Mouse (Mus musculus): ENCODE measurements around the gene Npas3. TPM values are rescaled to one million over a fixed set of nuclear protein-coding genes. Genes with fewer than 3 reads are reported as not detected.

Npas3 gene
- polyA plus RNA-seq, 1 experiment from 2014 or later = 23.2 TPM

DNA sequence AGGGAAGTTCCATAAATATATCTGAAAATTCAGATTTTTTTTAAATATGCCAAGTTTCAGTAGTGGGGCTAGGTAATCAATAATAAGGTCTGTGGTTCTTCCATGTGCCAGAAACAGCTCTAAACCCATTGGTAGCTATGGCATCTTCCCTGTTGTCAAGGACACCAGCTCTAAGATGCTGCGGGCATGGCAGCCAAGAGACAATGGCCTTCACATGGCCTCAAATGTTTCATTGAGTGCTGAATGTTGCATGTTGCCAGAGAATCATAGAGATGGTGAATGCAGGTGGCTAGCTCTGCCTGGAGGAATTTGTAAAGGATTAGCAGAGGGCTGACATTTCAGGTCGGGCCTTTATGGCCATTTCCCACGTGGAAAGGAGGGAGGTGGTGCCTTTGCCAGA, 595.1 kb downstream of the Npas3 start:
- no peak overlapping the region for H3K27ac ChIP-seq (replicated peaks)
- 25% methylated on average over 3 of the region's 3 CpGs for whole genome bisulfite sequencing
- no peak for ATAC-seq (ENCODE audit: low FRiP score)
- peaks cover 26% of the 10 kb centered on the region for H3K4me1 ChIP-seq
- no peaks in the 10 kb centered on the region for H3K9me3 ChIP-seq (replicated peaks)
- H3K9ac ChIP-seq (replicated peaks) = no peak overlapping the region
- no peaks in the 10 kb centered on the region for H3K27me3 ChIP-seq (replicated peaks)
- H3K4me2 ChIP-seq = no peak overlapping the region
- no peak overlapping the region for H3K4me3 ChIP-seq (replicated peaks)
- H3K36me3 ChIP-seq = no peaks in the 10 kb centered on the region

DNA sequence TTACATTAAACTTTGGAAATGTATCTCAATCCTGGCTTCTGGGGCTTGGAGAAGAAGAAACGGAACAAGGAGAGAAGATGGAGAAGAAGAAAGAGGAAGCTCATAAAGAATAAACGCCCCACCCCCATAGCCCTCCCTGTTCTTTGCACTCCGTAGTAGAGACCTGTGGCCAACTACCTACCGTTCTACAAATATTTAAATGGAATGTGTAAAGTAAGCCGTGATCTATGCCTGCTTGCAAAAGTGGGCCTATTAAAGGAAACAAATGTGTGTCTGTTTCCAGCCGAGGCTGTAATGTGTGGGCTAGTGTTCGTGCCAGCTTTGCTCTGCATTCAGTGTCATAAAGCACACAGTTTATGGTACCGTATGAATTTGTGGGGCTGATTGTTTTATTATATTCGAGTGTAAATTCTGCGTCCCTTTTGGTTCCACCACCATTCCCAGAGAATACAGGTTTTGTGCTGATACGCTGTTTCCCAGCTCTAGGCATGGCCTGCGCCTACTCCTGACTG, 597.7 kb downstream of the Npas3 start:
- no peaks in the 10 kb centered on the region for H3K27me3 ChIP-seq (replicated peaks)
- H3K27ac ChIP-seq (replicated peaks) = peak overlapping the region; percentile 45; the same call in 1 of the 2 replicates
- no peak for ATAC-seq (ENCODE audit: low FRiP score)
- no peaks in the 10 kb centered on the region for H3K36me3 ChIP-seq
- no peaks in the 10 kb centered on the region for H3K9me3 ChIP-seq (replicated peaks)
- no peak overlapping the region for H3K9ac ChIP-seq (replicated peaks)
- WGBS = 50% methylated on average over 12 of the region's 12 CpGs
- H3K4me2 ChIP-seq = no peak overlapping the region
- no peak overlapping the region for H3K4me3 ChIP-seq (replicated peaks)
- H3K4me1 ChIP-seq = peaks cover 21% of the 10 kb centered on the region

DNA sequence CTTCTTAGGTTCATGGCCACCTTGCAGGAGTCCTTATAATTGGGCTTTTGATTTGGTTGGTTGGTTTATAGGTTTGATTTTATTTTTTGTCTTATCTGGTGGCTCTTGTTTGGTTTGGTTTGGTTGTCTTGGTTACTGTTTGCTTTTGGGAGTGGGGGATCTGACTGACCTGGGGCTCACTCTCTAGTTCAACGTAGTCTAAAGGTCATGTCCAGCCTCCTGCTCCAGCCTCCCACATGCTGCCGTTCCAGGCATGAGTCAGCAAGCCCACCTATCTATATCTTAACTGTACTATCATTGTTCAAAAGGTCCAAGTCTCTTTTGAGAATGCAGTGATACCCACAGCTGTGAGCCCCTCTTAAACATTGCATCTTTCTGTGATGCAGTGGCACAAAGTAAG, 600.8 kb downstream of the Npas3 start:
- Histone ChIP-seq H3K27me3 (replicated peaks) (no peaks in the 10 kb centered on the region), H3K36me3 (no peaks in the 10 kb centered on the region), H3K4me1 (peaks cover 14% of the 10 kb centered on the region), H3K4me2 (no peak overlapping the region), H3K4me3 (replicated peaks) (no peak overlapping the region), H3K9me3 (replicated peaks) (no peaks in the 10 kb centered on the region), H3K9ac (replicated peaks) (no peak overlapping the region), H3K27ac (replicated peaks) (no peak overlapping the region)
- no peak for ATAC-seq (ENCODE audit: low FRiP score)
- 90% methylated on average over 2 of the region's 2 CpGs for WGBS

DNA sequence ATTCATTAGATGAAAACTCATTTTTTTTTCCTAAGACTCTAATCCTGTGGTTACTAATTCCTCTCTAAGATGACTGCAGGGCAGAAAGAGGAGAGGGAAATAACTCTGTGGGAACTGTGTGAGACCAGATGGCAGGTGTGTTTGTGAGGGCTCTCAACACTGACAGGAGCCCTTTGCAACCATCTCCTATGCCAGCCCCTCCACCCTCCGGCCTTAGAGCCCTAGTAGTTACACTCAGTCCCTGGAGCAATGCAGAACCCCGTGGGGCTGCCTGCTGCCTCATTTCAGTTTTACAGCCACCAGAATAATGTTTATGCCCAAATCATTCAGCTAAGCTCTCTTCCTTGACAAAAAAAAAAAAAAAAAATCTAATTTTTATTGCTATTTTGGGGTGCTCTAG, 604.0 kb downstream of the Npas3 start:
- no peaks in the 10 kb centered on the region for H3K36me3 ChIP-seq
- no peak for ATAC-seq (ENCODE audit: low FRiP score)
- no peaks in the 10 kb centered on the region for H3K27me3 ChIP-seq (replicated peaks)
- H3K9ac ChIP-seq (replicated peaks) = no peak overlapping the region
- H3K4me1 ChIP-seq = no peaks in the 10 kb centered on the region
- 67% methylated on average over 2 of the region's 2 CpGs for WGBS
- H3K4me2 ChIP-seq = no peak overlapping the region
- H3K9me3 ChIP-seq (replicated peaks) = no peaks in the 10 kb centered on the region
- H3K4me3 ChIP-seq (replicated peaks) = no peak overlapping the region
- H3K27ac ChIP-seq (replicated peaks) = no peak overlapping the region

DNA sequence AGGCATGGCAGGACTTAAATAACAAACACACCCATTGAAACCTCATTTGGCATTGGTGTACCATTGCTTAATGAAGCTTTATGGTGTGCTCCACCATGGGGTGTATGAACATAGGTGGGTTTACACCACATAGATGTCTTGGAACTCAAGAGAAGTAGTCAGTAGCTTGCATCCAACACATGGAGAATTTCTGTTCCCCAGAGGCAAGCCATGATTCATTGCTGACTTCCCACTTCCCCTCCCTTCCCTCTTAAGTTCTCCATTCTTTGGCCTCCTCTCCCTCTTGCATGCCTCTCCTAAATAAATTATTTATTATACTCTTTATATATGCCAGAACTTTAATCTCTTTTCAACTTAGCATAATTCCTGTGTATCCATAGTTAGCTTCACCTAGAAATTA, 611.7 kb downstream of the Npas3 start:
- Histone ChIP-seq H3K27ac (replicated peaks) (no peak overlapping the region), H3K4me3 (replicated peaks) (no peak overlapping the region), H3K9me3 (replicated peaks) (no peaks in the 10 kb centered on the region), H3K27me3 (replicated peaks) (no peaks in the 10 kb centered on the region), H3K4me2 (no peak overlapping the region), H3K4me1 (0 out of 2 replicates have a peak, but pooled peaks cover 4% of the 10 kb centered on the region), H3K36me3 (no peaks in the 10 kb centered on the region), H3K9ac (replicated peaks) (no peak overlapping the region)
- ATAC-seq (ENCODE audit: low FRiP score) = no peak

DNA sequence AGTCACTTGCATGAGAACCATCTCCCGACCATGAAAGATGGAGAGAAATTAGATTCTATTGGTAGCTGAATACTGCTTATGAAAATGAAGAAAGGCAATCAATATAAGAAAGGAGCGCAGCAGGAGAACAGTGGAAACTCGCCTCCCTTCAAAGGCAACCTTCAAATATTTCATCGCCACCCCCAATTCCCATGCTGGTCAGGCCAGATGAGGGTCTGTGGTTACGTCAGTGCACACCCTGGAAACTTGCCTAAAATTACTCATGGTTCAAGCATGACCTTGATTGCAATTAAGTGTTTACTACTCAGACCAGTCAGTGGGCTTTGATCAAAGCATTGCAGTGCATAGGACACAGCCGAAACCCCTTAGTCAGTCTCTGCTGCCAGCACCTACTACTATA, 613.8 kb downstream of the Npas3 start:
- no peak for ATAC-seq (ENCODE audit: low FRiP score)
- Histone ChIP-seq H3K9ac (replicated peaks) (no peak overlapping the region), H3K4me1 (0 out of 2 replicates have a peak, but pooled peaks cover 4% of the 10 kb centered on the region), H3K9me3 (replicated peaks) (no peaks in the 10 kb centered on the region), H3K27ac (replicated peaks) (no peak overlapping the region), H3K4me3 (replicated peaks) (no peak overlapping the region), H3K4me2 (no peak overlapping the region), H3K36me3 (no peaks in the 10 kb centered on the region), H3K27me3 (replicated peaks) (no peaks in the 10 kb centered on the region)
- 81% methylated on average over 6 of the region's 6 CpGs for WGBS

DNA sequence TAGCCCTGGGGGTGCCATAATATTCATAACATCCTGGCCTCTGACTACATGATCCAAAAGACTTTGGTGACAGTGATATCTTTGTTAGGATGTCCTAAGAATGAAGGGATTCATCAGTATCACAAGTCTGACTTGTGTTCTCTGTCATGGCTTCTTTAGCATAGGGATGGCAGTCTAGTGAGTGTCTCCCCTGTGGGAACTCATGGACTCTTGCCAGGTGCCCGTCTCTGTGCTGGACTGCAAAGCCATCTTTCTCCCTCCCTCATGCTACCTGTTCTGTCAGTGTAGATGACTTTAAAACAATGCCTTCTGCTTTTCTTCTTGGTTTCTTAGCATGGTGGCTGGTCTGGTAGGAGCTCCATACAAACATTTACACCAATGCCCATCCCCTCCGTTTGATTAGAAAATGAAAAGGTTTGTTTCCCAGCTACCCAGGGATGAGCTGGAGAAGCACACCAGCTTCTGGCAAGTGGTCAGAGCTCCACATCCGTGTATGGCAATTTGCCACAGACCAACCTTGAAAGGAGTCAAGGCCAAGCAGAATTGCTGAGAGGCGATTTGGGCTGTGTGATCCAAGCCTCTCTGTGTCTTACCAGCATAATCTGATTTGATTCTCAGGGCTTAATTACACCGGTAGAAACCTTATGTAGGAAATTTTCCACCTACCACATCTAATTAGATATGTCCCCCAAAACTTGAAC, 616.1 kb downstream of the Npas3 start:
- no peak overlapping the region for H3K9ac ChIP-seq (replicated peaks)
- no peak overlapping the region for H3K27ac ChIP-seq (replicated peaks)
- no peaks in the 10 kb centered on the region for H3K36me3 ChIP-seq
- WGBS = 70% methylated on average over 5 of the region's 5 CpGs
- no peaks in the 10 kb centered on the region for H3K27me3 ChIP-seq (replicated peaks)
- H3K4me3 ChIP-seq (replicated peaks) = no peak overlapping the region
- no peak for ATAC-seq (ENCODE audit: low FRiP score)
- no peak overlapping the region for H3K4me2 ChIP-seq
- H3K9me3 ChIP-seq (replicated peaks) = no peaks in the 10 kb centered on the region
- H3K4me1 ChIP-seq = 0 out of 2 replicates have a peak, but pooled peaks cover 4% of the 10 kb centered on the region

DNA sequence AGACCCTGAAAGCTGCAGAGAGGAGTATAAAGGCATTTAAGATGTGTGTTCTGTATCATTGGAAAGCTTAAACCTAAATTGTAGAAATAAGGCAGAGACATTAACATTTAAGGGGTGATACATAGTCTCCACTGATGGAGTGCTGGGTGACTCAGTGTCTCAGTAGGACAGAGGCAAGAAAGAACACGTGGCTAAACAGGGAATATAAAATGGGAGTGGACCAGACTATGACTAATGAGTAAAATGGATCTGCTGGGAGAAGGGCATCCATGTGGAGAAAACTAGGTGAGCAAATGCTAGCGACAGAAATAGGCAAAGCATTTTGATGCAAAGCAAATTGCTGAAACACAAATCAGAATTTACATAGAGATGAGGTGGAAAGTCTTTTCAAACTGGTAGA, 617.2 kb downstream of the Npas3 start:
- ATAC-seq (ENCODE audit: low FRiP score) = no peak
- H3K27ac ChIP-seq (replicated peaks) = no peak overlapping the region
- 25% methylated on average over 2 of the region's 2 CpGs for WGBS

DNA sequence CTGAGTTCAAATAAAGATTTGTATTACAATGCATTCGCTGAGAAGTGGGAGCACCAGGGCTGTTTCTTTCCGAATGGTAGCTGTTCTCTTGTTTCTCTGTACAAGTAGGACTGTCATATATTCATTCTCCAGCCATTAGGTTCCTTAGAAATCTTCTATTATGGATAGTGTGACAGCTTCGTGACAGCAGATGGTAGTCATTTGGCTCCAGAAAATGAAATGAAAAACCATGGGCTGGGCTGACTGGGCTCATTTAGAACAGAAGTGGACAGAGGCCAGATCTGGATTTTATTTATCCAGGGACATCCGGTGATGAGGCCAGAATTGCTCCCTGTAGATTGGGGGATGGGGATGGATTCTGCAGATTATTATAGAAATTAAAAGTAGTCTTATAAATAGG, 621.5 kb downstream of the Npas3 start:
- Histone ChIP-seq H3K27ac (replicated peaks) (no peak overlapping the region), H3K27me3 (replicated peaks) (no peaks in the 10 kb centered on the region), H3K4me2 (no peak overlapping the region), H3K4me1 (no peaks in the 10 kb centered on the region; the same call in 1 of the 2 replicates), H3K9ac (replicated peaks) (no peak overlapping the region), H3K36me3 (no peaks in the 10 kb centered on the region), H3K9me3 (replicated peaks) (no peaks in the 10 kb centered on the region), H3K4me3 (replicated peaks) (no peak overlapping the region)
- no peak for ATAC-seq (ENCODE audit: low FRiP score)
- WGBS = 46% methylated on average over 4 of the region's 4 CpGs

More for the DNA sequence above, 617.2 kb downstream of the Npas3 start:
- Histone ChIP-seq H3K4me1 (0 out of 2 replicates have a peak, but pooled peaks cover 4% of the 10 kb centered on the region), H3K36me3 (no peaks in the 10 kb centered on the region), H3K4me2 (no peak overlapping the region), H3K9ac (replicated peaks) (no peak overlapping the region), H3K9me3 (replicated peaks) (no peaks in the 10 kb centered on the region), H3K27me3 (replicated peaks) (no peaks in the 10 kb centered on the region), H3K4me3 (replicated peaks) (no peak overlapping the region)

DNA sequence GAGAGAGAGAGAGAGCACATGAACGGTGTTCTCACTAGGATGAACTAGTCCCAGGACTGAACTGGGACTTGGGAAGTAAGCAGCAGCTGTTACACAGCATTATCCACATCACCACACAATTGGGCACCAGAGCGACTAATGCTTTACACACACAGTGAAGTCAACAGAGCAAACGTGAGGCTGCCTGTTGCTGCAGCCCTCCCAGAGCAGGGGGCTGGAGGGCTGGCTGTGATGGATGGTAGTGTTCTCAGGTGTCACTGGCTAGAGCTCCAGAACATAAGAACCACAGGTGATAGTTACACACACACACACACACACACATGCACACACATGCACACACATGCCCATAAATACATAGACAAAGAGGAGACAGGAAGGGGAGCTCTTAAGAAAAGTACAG, 626.7 kb downstream of the Npas3 start:
- WGBS = 38% methylated on average over 3 of the region's 3 CpGs
- ATAC-seq (ENCODE audit: low FRiP score) = no peak
- Histone ChIP-seq H3K4me3 (replicated peaks) (no peak overlapping the region), H3K27me3 (replicated peaks) (no peaks in the 10 kb centered on the region), H3K4me1 (no peaks in the 10 kb centered on the region; the same call in 1 of the 2 replicates), H3K27ac (replicated peaks) (no peak overlapping the region), H3K36me3 (no peaks in the 10 kb centered on the region), H3K9me3 (replicated peaks) (no peaks in the 10 kb centered on the region; the same call in 1 of the 2 replicates), H3K9ac (replicated peaks) (no peak overlapping the region), H3K4me2 (no peak overlapping the region)

DNA sequence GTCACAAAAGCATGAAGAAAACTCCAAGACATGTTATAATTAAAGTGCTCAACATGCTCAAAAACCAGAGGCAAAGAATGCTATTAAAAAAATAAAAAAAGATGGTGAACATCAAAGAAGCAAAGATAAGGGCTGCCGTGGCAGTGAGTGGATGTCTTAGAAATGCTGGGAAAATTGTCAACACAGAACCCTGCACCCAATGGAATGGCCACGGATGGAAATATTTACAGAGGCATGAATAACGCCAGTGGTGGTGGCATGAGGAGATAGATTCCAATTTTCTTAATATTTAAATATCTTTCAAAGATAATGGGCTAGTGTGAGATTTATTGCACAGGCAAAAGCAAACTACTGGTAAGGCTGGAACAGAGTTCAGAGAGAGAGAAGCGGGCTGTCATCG, 628.2 kb downstream of the Npas3 start:
- Histone ChIP-seq H3K4me3 (replicated peaks) (no peak overlapping the region), H3K9me3 (replicated peaks) (no peaks in the 10 kb centered on the region; the same call in 1 of the 2 replicates), H3K27me3 (replicated peaks) (no peaks in the 10 kb centered on the region), H3K9ac (replicated peaks) (no peak overlapping the region), H3K36me3 (no peaks in the 10 kb centered on the region), H3K27ac (replicated peaks) (no peak overlapping the region), H3K4me2 (no peak overlapping the region), H3K4me1 (no peaks in the 10 kb centered on the region; the same call in 1 of the 2 replicates)
- no peak for ATAC-seq (ENCODE audit: low FRiP score)
- WGBS = 82% methylated on average over 5 of the region's 5 CpGs

DNA sequence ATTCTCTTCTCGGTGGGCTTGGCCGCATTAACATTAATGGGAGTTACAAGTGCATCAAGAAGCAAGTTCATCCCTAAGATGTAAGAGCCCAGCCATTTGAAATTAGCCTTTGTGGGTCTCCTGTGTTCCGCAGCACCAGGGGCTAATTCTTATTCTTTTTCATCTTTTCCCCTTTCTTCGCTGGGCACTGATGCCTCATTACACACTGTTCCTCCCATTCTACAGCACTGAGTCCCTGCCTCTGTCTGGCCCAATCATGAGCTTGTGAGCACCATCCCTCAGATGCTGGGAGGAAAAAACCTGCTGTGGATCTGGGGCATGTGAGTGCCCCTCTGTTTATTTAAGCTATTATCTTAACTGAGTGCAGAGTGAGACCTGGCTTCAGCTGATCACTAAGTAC, 633.2 kb downstream of the Npas3 start:
- H3K27ac ChIP-seq (replicated peaks) = no peak overlapping the region
- H3K27me3 ChIP-seq (replicated peaks) = no peaks in the 10 kb centered on the region
- 73% methylated on average over 4 of the region's 4 CpGs for WGBS
- H3K4me3 ChIP-seq (replicated peaks) = no peak overlapping the region
- H3K4me1 ChIP-seq = no peaks in the 10 kb centered on the region
- no peaks in the 10 kb centered on the region for H3K36me3 ChIP-seq
- no peak overlapping the region for H3K9ac ChIP-seq (replicated peaks)
- H3K4me2 ChIP-seq = no peak overlapping the region
- ATAC-seq (ENCODE audit: low FRiP score) = no peak
- no peaks in the 10 kb centered on the region; the same call in 1 of the 2 replicates for H3K9me3 ChIP-seq (replicated peaks)
